Mouse (Mus musculus) bone marrow, adult 2 months (tissue): ENCODE measurements around the gene Rtn1. TPM values are rescaled to one million over a fixed set of nuclear protein-coding genes. Genes with fewer than 3 reads are reported as not detected.

Experiments
- H3K27ac ChIP-seq: fragments of 200-500 bp; 2 replicates; pipeline ENCODE4 v1.5.1; 2012; ENCODE audit warnings: low read depth, mild to moderate bottlenecking, control low read depth, inconsistent platforms, low read length; ENCODE audit not compliant: control insufficient read depth, poor library complexity, insufficient read depth
- H3K4me1 ChIP-seq: fragments of 200-500 bp; 2 replicates; pipeline ENCODE4 v1.6.1; 2011; ENCODE audit warnings: low read length; ENCODE audit not compliant: control insufficient read depth, insufficient read depth
- H3K4me3 ChIP-seq: fragments of 200-500 bp; replicated peaks from 2 replicates; pipeline ENCODE3; 2011; ENCODE audit warnings: mild to moderate bottlenecking, low read depth, low read length, control low read depth; ENCODE audit not compliant: control insufficient read depth
- CTCF ChIP-seq: fragments of 200-500 bp; IDR thresholded peaks from 2 replicates; pipeline ENCODE4 v1.5.1; 2011; ENCODE audit warnings: low read length, control low read depth; ENCODE audit not compliant: control insufficient read depth, insufficient read depth
- POLR2A ChIP-seq: fragments of 200-500 bp; IDR thresholded peaks from 2 replicates; pipeline ENCODE4 v1.6.1; 2011; ENCODE audit warnings: low read depth, mild to moderate bottlenecking, control low read depth, low read length, borderline replicate concordance; ENCODE audit not compliant: control insufficient read depth
- WGBS: fragments of 180-500 bp; shearing (Covaris S2); methylation state at CpG from one replicate; pipeline ENCODE4 v1.1.7; 2018; 5-methylcytosine and 5-hydroxymethylcytosine counted together
- polyA plus RNA-seq: library from polyadenylated mRNA; stranded (reverse); fragments of >200 nt; gene quantifications from 2 replicates; pipeline ENCODE4 v1.2.4, GENCODE M21; 2011; ENCODE audit warnings: low replicate concordance; ENCODE audit not compliant: missing spikeins, insufficient read depth, insufficient read length

The Rtn1 gene
- polyA plus RNA-seq, 1 experiment: not detected

GRCm38 (mm10) chr12:72229451-72230196 is 179.2 kb downstream of the Rtn1 start:
- Histone ChIP-seq H3K4me1 (no peaks in the 10 kb centered on the region), H3K4me3 (no peak overlapping the region), H3K27ac (no peak overlapping the region)
- no peak for TF ChIP-seq POLR2A
- no peak for TF ChIP-seq CTCF
- WGBS: 74% methylated on average over 8 of the region's 8 CpGs

DNA sequence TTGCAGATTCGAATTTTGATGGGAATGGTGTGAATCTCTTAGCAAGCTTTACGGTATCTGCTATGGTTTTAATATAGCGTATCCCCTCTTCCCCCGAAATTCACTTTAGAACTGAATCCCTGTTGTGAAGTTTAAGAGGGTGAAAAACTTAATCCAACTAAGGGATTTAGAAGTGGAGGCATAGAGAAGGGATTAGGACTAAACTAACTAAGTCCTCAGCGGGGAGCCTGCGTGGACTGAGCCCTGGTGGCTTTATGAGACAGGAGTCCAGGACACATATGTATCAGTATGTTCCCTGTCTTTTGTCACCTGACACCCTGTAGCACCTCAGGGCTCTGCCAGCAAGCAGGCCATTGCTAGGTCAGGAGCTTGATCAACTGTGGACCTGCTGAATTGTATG is 181.1 kb downstream of the Rtn1 start:
- WGBS: 82% methylated on average over 6 of the region's 6 CpGs
- no peak for TF ChIP-seq POLR2A
- no peak for TF ChIP-seq CTCF

DNA sequence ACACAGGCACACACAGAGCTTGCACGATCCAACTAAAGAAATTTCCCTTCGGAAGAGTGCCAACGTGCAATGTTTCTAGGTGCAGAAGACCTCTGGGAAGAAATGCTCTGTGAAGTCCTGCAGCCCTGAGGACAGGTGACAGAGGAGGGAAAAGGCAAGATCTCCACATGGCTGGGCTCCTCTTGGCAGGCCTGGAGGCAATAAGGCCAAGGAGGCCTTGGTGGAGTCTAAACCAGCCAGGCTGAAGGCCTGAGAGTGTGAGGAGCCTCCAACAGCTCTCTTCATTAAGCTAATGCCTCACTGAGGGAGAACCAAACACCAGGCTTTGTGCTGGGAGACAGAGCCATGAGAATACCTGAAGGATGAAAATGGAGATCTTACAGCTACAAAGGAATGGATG is 183.5 kb downstream of the Rtn1 start:
- Histone ChIP-seq H3K4me3 (no peak overlapping the region), H3K27ac (no peak overlapping the region), H3K4me1 (no peaks in the 10 kb centered on the region)
- no peak for TF ChIP-seq CTCF
- no peak for TF ChIP-seq POLR2A
- WGBS: 90% methylated on average over 3 of the region's 3 CpGs

More for the DNA sequence above, 181.1 kb downstream of the Rtn1 start:
- H3K27ac ChIP-seq: no peak overlapping the region
- no peaks in the 10 kb centered on the region for H3K4me1 ChIP-seq
- no peak overlapping the region for H3K4me3 ChIP-seq

GRCm38 (mm10) chr12:72223557-72224102 is 185.2 kb downstream of the Rtn1 start:
- Histone ChIP-seq H3K4me1 (no peaks in the 10 kb centered on the region), H3K4me3 (no peak overlapping the region), H3K27ac (no peak overlapping the region)
- 84% methylated on average over 16 of the region's 16 CpGs for WGBS
- TF ChIP-seq CTCF (no peak), POLR2A (no peak)

DNA sequence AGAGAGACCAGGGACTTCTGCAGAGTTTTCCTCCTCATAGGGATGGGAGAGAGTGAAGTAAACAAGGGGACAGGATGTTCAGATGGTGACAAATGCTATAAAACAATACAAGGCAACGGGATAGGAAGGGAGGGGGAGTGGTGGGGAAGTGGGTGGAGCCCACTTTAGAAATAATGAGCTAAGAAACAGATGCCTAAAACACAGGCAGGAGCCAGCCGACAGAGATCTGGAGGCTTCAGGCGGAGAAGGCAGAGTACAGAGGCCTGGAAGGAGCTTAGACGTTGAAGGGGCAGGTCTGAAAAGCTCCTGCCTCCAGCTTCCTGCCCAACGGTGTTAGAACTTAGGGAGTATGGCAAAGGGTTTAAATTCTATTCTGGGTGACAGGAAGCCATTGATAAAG is 195.3 kb downstream of the Rtn1 start:
- 23% methylated on average over 5 of the region's 5 CpGs for WGBS
- Histone ChIP-seq H3K27ac (no peak overlapping the region), H3K4me3 (no peak overlapping the region), H3K4me1 (no peaks in the 10 kb centered on the region)
- TF ChIP-seq POLR2A (no peak), CTCF (no peak)

- no peak overlapping the region for H3K27ac ChIP-seq
- H3K4me1 ChIP-seq: no peaks in the 10 kb centered on the region
- WGBS: 78% methylated on average over 3 of the region's 3 CpGs
- no peak overlapping the region for H3K4me3 ChIP-seq
- TF ChIP-seq CTCF: no peak
- no peak for TF ChIP-seq POLR2A
Measured at GRCm38 (mm10) chr12:72200828-72201227, 208.0 kb downstream of the Rtn1 start.

DNA sequence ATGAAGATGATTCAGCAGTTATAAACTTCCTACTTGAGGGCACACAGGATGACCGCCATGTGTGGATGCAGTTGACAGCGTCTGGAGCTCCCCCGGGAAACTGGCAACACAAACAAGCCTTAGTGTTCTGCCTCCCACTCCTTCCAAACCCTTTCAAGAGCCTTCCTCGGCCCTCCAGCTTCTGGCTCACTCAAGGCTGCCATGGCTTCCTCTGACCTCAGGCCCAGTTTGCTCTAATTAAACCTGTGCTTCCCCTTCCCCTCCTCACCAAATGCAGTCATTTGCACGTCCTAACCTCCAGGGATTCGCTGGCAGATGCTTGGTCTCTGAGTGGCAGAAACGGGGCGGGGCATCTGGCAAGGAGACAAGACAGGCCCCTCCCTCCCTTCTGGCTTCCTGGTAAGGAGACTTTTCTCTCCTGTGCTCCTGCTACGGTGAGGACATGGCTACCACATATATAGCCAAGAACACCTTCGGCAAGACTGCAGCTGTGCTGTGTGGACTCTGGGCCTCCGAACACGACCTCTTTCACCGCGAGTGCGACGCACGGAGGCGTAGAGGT is 210.8 kb downstream of the Rtn1 start:
- no peak for TF ChIP-seq POLR2A
- no peak for TF ChIP-seq CTCF

GRCm38 (mm10) chr12:72197434-72197833 is 211.4 kb downstream of the Rtn1 start:
- TF ChIP-seq CTCF (no peak), POLR2A (no peak)
- H3K4me3 ChIP-seq: no peak overlapping the region
- no peak overlapping the region for H3K27ac ChIP-seq
- H3K4me1 ChIP-seq: no peaks in the 10 kb centered on the region
- WGBS: 61% methylated on average over 7 of the region's 7 CpGs

More for the DNA sequence above, 210.8 kb downstream of the Rtn1 start:
- Histone ChIP-seq H3K4me1 (no peaks in the 10 kb centered on the region), H3K27ac (no peak overlapping the region), H3K4me3 (no peak overlapping the region)
- 57% methylated on average over 18 of the region's 18 CpGs for WGBS
